Mouse (Mus musculus): Measurements from ENCODE around the gene Dixdc1.

DNA sequence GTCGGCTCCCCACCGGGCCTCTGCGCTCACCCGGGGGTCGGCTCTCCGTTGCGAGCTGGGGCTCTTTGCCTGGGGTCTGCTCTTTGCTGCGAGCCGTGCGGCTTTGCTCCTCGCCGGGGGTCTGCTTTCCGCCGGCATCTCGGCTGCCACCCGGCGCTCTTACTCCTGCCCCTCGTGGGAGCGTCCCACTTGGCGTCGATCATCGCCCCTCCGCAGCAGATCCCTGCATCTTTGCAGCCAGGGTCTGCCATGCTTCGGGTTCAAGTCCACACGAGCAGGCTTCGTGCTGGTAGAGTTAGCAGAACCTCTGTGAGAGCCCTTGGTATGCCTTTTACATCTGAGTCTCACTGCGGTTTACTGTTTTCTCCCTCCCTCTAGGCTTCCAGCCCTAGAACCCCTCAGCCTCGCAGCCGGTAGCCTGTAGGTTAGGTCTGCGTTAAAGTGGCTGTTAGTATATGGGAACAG is 36.4 kb upstream of the Dixdc1 start:
- TF ChIP-seq POLR2A (IDR thresholded peaks at IDR 0.05; ENCODE audit: borderline replicate concordance, control insufficient read depth, low read depth, low read length) (no peak), CTCF (IDR thresholded peaks at IDR 0.05; ENCODE audit: control insufficient read depth, insufficient read depth, low read length) (no peak)
